Mouse (Mus musculus): Measurements from ENCODE around the gene Trim25.

GRCm38 (mm10) chr11:89028871-89029405, 29.8 kb downstream of the Trim25 start:
- no peak for TF ChIP-seq CTCF (conservative IDR thresholded peaks at IDR 0.05 in 1 of 2, IDR thresholded peaks at IDR 0.05 in 1 of 2; ENCODE audit: low read depth in 2 of 2, low read length in 2 of 2)
- 0 out of 2 replicates have a peak, but pooled peaks have one; percentile 39 for TF ChIP-seq MEF2A (IDR thresholded peaks at IDR 0.05; ENCODE audit: borderline replicate concordance, low read depth, low read length)
- no peak; the same call in 1 of the 2 replicates for TF ChIP-seq EP300 (IDR thresholded peaks at IDR 0.05; ENCODE audit: low read length)
- TF ChIP-seq SMC3 (IDR thresholded peaks at IDR 0.05; ENCODE audit: low read depth, low read length), result no peak
- TF ChIP-seq POLR2A (IDR thresholded peaks at IDR 0.05; ENCODE audit: low read depth, low read length), result no peak
- no peak for TF ChIP-seq ZNF384 (IDR thresholded peaks at IDR 0.05; ENCODE audit: low read depth, low read length)
- no peak for TF ChIP-seq TBP (conservative IDR thresholded peaks at IDR 0.05; ENCODE audit: low read depth, low read length)
